Mouse (Mus musculus) CD4-positive helper T cell, adult 2 months (primary cell): ENCODE measurements around the gene Slc16a11.
A peak's percentile ranks its signal among the peaks of the same experiment; 100 is the strongest.

Experiments
- DNase-seq: peaks from one replicate; pipeline ENCODE4 v3.0.0-alpha.2; 2012; ENCODE audit warnings: low read depth, missing footprints, low spot score

The Slc16a11 gene

DNA sequence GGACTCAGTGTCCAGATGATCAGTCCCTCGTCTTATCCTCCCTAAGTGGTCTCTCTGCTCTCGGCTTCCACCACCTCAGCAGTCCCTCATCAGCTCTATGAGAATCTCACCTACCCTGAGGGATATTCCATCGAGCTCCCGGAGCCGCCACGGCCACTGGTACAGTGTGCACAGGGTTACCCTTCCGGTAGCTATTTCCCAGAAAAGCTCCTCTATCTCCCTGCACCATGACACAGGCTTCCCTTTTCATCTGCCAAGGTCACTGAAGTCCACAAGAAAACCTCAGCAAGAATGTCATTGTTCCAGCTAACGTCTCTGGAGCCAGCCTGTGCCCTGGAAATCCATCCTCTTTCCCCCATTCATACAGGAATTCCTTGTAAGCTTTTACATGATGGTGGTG lies 39.3 kb downstream of the Slc16a11 start:
- DNase-seq: no peak

DNA sequence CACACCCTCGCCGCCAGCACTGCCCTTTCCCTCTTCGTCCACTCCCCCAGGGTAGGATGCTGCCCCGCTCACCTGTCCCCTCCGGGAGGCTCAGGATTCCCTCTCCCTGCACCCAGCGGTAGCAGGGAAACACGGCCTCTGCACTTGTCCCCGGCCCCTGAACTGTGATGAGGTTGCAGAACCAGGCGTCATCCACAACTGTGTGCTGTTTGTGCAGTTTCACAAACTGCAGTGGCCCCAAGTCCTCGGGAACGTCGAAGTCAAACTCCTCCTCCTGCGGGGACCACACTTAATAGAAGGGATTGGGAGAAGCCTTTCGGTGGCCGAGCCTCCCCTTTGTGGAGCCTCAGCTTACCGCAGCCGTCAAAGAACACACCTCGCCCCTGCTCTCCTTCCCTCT lies 41.8 kb downstream of the Slc16a11 start:
- DNase-seq: no peak

DNA sequence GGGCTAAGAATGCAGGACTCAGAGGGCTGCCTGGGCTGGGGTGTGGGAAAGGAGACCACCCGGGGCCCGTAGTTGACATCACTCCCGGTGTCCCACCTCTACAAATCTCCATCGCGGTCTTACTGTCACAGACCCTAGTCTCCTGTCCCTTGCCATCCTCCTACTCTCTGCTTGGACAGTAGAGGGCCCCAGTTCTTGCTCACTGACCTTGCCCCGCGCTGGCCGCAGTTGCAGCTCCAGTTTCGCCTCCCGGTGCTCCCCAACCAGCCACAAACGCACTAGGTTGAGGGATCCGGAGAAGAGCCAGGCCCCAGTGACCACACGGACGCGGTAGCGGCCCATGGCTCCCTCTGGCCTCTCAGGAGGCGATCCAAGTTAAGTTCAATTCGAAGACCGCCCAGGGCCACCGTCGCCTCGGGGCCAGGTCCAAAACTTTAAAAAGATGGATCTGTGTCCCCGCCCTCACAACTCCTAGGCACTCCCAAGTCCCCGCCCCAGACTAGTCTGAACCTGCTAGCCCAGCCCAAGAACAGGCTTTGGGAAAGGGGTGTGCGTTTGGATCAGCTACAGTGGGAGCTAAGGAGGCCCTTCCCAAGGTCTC lies 42.5 kb downstream of the Slc16a11 start, which contains the start of gene Alox12:
Alox12 (minus strand) TSS at position 423 of the 601 bp plus-strand sequence.
- no peak for DNase-seq

DNA sequence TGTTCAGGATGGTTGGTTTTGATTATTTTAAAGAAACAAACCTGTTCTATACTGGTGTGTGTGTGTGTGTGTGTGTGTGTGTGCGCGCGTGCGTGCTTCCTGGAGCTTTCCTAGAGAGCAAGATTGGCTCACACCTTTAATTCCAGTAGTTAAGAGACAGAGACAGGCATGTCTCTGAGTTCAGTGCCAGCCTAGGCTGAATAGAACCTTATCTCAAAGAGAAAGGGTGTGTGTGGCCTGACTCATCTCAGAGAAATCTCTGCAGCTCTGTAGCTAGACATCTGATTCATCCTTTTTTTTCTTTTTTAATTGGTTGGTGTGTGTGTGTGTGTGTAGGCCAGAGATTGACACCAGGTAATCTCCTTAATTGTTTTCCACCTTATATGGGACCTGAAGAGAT lies 46.5 kb downstream of the Slc16a11 start:
- no peak for DNase-seq

DNA sequence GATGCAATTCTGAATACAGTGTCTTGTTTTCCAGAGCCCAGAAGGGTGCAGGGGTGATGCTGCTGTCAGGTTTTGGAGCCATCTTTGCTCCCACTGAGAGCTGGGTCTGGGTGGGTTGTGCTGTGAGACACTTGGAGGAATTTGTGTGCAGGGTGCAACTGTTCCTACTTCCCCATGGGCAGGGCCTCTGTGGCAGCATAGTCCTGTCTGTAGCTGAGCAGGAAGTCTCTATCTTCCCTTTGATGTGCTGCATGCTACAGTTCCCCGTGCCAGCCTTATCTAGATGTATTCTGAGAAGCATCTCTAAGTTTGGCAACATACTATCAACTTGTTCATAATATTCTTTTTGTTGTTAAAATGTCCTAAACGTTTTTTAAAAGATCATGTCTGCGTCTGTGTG lies 52.7 kb downstream of the Slc16a11 start:
- DNase-seq: peak; percentile 63

DNA sequence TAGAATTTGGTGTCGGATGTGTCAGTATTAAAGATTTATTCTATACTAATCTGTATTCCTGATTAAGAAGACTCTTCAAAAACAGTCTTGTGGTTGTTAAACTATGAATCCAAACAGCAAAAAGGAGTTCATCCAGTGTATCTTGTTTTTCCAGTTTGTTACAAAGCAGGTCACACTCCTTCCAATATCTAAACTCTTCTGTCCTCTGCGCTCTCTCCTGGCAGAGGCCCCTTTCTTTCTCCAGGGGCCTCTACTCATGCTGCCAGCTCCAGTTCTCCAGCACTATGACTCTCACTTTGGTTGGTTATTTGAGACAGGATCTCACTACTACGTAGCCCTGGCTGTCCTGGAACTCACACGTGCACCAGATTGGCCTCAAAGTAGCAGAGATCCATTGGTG lies 53.3 kb downstream of the Slc16a11 start:
- no peak for DNase-seq
